Mouse (Mus musculus): ENCODE results near the gene Tmem129.

Tmem129 gene

GRCm38 (mm10) chr5:33637606-33638350, 20.4 kb downstream of the Tmem129 start:
- DNase-seq (ENCODE audit: extremely low spot score) = no peak

GRCm38 (mm10) chr5:33635361-33635760, 22.9 kb downstream of the Tmem129 start:
- DNase-seq (ENCODE audit: extremely low spot score) = no peak

GRCm38 (mm10) chr5:33632526-33632925, 25.7 kb downstream of the Tmem129 start:
- no peak for DNase-seq (ENCODE audit: extremely low spot score)

GRCm38 (mm10) chr5:33630615-33631014, 27.6 kb downstream of the Tmem129 start:
- DNase-seq (ENCODE audit: extremely low spot score) = no peak

- DNase-seq (ENCODE audit: extremely low spot score) = no peak
These were observed 28.2 kb downstream of the Tmem129 start for GRCm38 (mm10) chr5:33630061-33630460.

- DNase-seq (ENCODE audit: extremely low spot score) = peak; percentile 99
These were observed 28.8 kb downstream of the Tmem129 start, which contains the start of the genes Fam53a and Gm9903 for GRCm38 (mm10) chr5:33629301-33629987. TSS of gene Fam53a (minus strand) at chr5:33629635. TSS of gene Gm9903 (plus strand) at chr5:33629925.

GRCm38 (mm10) chr5:33628820-33629300, 29.4 kb downstream of the Tmem129 start:
- DNase-seq (ENCODE audit: extremely low spot score) = peak; percentile 71

GRCm38 (mm10) chr5:33627968-33628367, 30.2 kb downstream of the Tmem129 start:
- DNase-seq (ENCODE audit: extremely low spot score) = no peak

- no peak for DNase-seq (ENCODE audit: extremely low spot score)
These were observed 34.5 kb downstream of the Tmem129 start for GRCm38 (mm10) chr5:33623766-33624165.

- no peak for DNase-seq (ENCODE audit: extremely low spot score)
These were observed 35.5 kb downstream of the Tmem129 start for GRCm38 (mm10) chr5:33622671-33623070.

- DNase-seq (ENCODE audit: extremely low spot score) = no peak
These were observed 43.8 kb downstream of the Tmem129 start for GRCm38 (mm10) chr5:33614391-33614790.

GRCm38 (mm10) chr5:33611795-33612194, 46.4 kb downstream of the Tmem129 start:
- DNase-seq (ENCODE audit: extremely low spot score) = no peak

GRCm38 (mm10) chr5:33609226-33609625, 49.0 kb downstream of the Tmem129 start:
- DNase-seq (ENCODE audit: extremely low spot score) = no peak

GRCm38 (mm10) chr5:33607434-33607833, 50.8 kb downstream of the Tmem129 start:
- DNase-seq (ENCODE audit: extremely low spot score) = no peak

GRCm38 (mm10) chr5:33606631-33607030, 51.6 kb downstream of the Tmem129 start:
- no peak for DNase-seq (ENCODE audit: extremely low spot score)

GRCm38 (mm10) chr5:33605314-33605713, 52.9 kb downstream of the Tmem129 start:
- DNase-seq (ENCODE audit: extremely low spot score) = no peak
